Comparison of ENCODE assay signal across 15 mouse cellular contexts in genomic region chrX:108731755-108732154, GRCm38 (mm10).
DNase-seq lines count a peak whose midpoint lies in the region; ATAC-seq and TF ChIP-seq lines count a peak whose summit lies in the region.
"Had no signal": no experiment of that assay in that cellular context is flagged by ENCODE, and none has a peak within 500 bp of the region (broad histone marks: within the 10 kb centered on the region; RNA-seq: fewer than 3 reads in every experiment).

No protein-coding gene starts in this region.

- ATAC-seq in kidney, embryonic 14.5 days (ENCODE audit: low FRiP score, low TSS enrichment) = no peak
- ATAC-seq: intestine, embryonic 16.5 days had no signal

- H3K4me2 ChIP-seq in kidney, embryonic 14.5 days (replicated peaks; ENCODE audit: low read depth, low read length) = no peak overlapping the region
- H3K4me2 ChIP-seq: heart, embryonic 13.5 days; hindbrain, embryonic 12.5 days; lung, embryonic 15.5 days; midbrain, embryonic 12.5 days had no signal

- no peaks in the 10 kb centered on the region for H3K9me3 ChIP-seq in kidney, embryonic 14.5 days (ENCODE audit: control insufficient read depth, low read length)
- no peaks in the 10 kb centered on the region for H3K9me3 ChIP-seq in embryonic facial prominence, embryonic 10.5 days
- H3K9me3 ChIP-seq: heart, embryonic 13.5 days; hindbrain, embryonic 12.5 days; lung, embryonic 15.5 days; midbrain, embryonic 12.5 days had no signal

- H3K27ac ChIP-seq in kidney, embryonic 14.5 days (ENCODE audit: low read depth, low read length) = no peak overlapping the region
- no peak overlapping the region for H3K27ac ChIP-seq in embryonic facial prominence, embryonic 10.5 days (replicated peaks)
- H3K27ac ChIP-seq: heart, embryonic 13.5 days; hindbrain, embryonic 12.5 days; lung, embryonic 15.5 days; midbrain, embryonic 12.5 days had no signal

- no peaks in the 10 kb centered on the region for H3K36me3 ChIP-seq in kidney, embryonic 14.5 days (ENCODE audit: control insufficient read depth, insufficient read depth, low read length)
- H3K36me3 ChIP-seq in embryonic facial prominence, embryonic 10.5 days (replicated peaks) = no peaks in the 10 kb centered on the region
- H3K36me3 ChIP-seq: heart, embryonic 13.5 days; hindbrain, embryonic 12.5 days; lung, embryonic 15.5 days; midbrain, embryonic 12.5 days had no signal

- H3K4me3 ChIP-seq in kidney, embryonic 14.5 days (ENCODE audit: low read length) = no peak overlapping the region
- no peak overlapping the region for H3K4me3 ChIP-seq in lung, adult 2 months (replicated peaks; ENCODE audit: extremely low read depth, low read depth, low read length)
- no peak overlapping the region for H3K4me3 ChIP-seq in embryonic facial prominence, embryonic 10.5 days
- H3K4me3 ChIP-seq: heart, embryonic 13.5 days; hindbrain, embryonic 12.5 days; lung, embryonic 15.5 days; midbrain, embryonic 12.5 days had no signal

- H3K27me3 ChIP-seq in kidney, embryonic 14.5 days (ENCODE audit: control insufficient read depth, insufficient read depth, low read length) = no peaks in the 10 kb centered on the region
- H3K27me3 ChIP-seq in embryonic facial prominence, embryonic 10.5 days (replicated peaks; ENCODE audit: low read depth, poor library complexity, severe bottlenecking) = no peaks in the 10 kb centered on the region
- H3K27me3 ChIP-seq: heart, embryonic 13.5 days; hindbrain, embryonic 12.5 days; lung, embryonic 15.5 days; midbrain, embryonic 12.5 days had no signal

- H3K9ac ChIP-seq in kidney, embryonic 14.5 days (ENCODE audit: low read depth, low read length) = no peak overlapping the region
- H3K9ac ChIP-seq: heart, embryonic 13.5 days; hindbrain, embryonic 12.5 days; lung, embryonic 15.5 days; midbrain, embryonic 12.5 days had no signal

- H3K4me1 ChIP-seq in kidney, embryonic 14.5 days (ENCODE audit: control insufficient read depth, insufficient read depth, low read length) = no peaks in the 10 kb centered on the region
- H3K4me1 ChIP-seq in lung, adult 2 months (ENCODE audit: control insufficient read depth, insufficient read depth, low read length) = no peaks in the 10 kb centered on the region
- 0 out of 2 replicates have a peak, but pooled peaks cover 2% of the 10 kb centered on the region for H3K4me1 ChIP-seq in embryonic facial prominence, embryonic 10.5 days
- H3K4me1 ChIP-seq: hindbrain, embryonic 12.5 days; lung, embryonic 15.5 days; midbrain, embryonic 12.5 days had no signal

- no peak for TF ChIP-seq CTCF in lung, adult 2 months (IDR thresholded peaks at IDR 0.05; ENCODE audit: insufficient read depth, low read length)

- peak; percentile 0 for DNase-seq in kidney, adult 9 months
- DNase-seq in lung, postnatal 36 days = peak; percentile 3
- no peak for DNase-seq in lung, adult 2 months
- peak; percentile 17 for DNase-seq in embryonic facial prominence, embryonic 10.5 days (ENCODE audit: low spot score)
- DNase-seq in spleen, postnatal 36 days (ENCODE audit: low spot score in 2 of 2) = no peak
- DNase-seq in heart, postnatal 14 days = no peak
- DNase-seq in cerebellum, adult 9-11 months = no peak
- DNase-seq: cerebellum, adult 18-20 months; left cerebral cortex, postnatal 4 days had no signal

- intact Hi-C loops in heart, postnatal 14 days (cut with DNase I) = no loop called here

- TF ChIP-seq POLR2A in lung, adult 2 months (IDR thresholded peaks at IDR 0.05; ENCODE audit: borderline replicate concordance, extremely low read depth, low read depth, low read length) = no peak

Comparison
In these comparisons a context has a peak if more than half of its experiments do, and no peak if none do; other contexts are left out.
1. DNase-seq: peak in kidney, adult 9 months (single experiment), lung, postnatal 36 days (single experiment) and embryonic facial prominence, embryonic 10.5 days (single experiment); none in lung, adult 2 months (single experiment), spleen, postnatal 36 days (0 of 2), heart, postnatal 14 days (0 of 2) and cerebellum, adult 9-11 months (single experiment).